Mouse (Mus musculus): Measurements from ENCODE around the gene Bzw1. TPM values are rescaled to one million over a fixed set of nuclear protein-coding genes. Genes with fewer than 3 reads are reported as not detected.

Gene Bzw1
- polyA plus RNA-seq, 1 experiment from 2014 or later: 375 TPM

DNA sequence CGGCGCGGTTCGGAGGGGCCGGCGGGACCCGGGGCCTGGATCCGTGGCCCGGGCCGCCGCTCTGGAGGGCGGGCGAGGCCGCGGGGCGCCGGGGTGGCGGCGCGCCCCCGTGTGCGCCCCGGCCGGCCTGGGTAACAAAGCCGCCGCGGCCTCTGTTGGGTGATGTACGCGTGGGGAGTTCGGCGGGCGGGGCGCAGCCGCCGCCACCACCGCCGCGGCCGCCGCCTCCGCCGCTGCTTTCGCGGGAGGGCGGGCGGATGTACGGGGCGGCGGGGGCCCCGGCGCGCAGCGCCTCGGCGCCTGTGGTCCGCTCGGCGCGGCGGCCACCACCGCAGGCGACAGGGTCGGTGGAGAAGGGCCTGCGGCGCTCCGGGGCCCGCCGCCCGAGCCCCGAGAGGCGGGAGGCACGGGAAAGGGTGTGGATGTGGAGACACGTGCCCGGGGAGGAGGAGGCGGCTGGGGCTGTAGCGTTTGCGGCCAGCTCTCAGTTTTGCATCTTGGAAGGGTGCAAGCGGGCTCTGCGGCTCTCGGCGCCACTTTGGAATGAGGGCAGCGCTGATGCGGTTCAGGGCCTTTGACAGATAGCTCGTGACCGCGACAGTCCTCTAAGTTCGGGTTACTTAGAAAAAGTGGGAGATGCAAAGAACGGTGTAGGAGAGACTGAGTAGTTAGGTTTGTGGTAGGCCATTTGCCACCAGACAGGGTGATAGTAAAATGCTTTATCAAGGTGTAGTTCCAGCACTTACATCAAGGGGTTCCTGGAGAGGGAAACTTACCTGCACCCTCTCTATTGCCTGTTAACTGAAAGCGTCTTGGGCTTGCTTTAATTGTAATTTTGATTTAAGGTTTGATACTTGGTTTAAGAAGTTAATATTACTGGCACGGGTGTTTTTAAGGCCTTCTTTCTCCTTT lies 842 bp downstream of the Bzw1 start:
- Histone ChIP-seq H3K36me3 (ENCODE audit: control insufficient read depth, insufficient read depth) (peaks cover 23% of the 10 kb centered on the region), H3K9me3 (ENCODE audit: control insufficient read depth, low read length) (no peaks in the 10 kb centered on the region), H3K4me3 (replicated peaks; ENCODE audit: low read length) (peak overlapping the region; percentile 83), H3K4me2 (ENCODE audit: low read length) (peak overlapping the region; percentile 70), H3K4me1 (replicated peaks; ENCODE audit: control insufficient read depth, insufficient read depth, low read length) (peaks cover 22% of the 10 kb centered on the region), H3K9ac (replicated peaks; ENCODE audit: low read depth, low read length) (peak overlapping the region; percentile 99), H3K27me3 (replicated peaks; ENCODE audit: control insufficient read depth, insufficient read depth, low read length) (no peaks in the 10 kb centered on the region), H3K27ac (ENCODE audit: low read length) (peak overlapping the region; percentile 99)
- 2% methylated on average over 60 of the region's 90 CpGs for WGBS
- peak; percentile 63 for ATAC-seq

DNA sequence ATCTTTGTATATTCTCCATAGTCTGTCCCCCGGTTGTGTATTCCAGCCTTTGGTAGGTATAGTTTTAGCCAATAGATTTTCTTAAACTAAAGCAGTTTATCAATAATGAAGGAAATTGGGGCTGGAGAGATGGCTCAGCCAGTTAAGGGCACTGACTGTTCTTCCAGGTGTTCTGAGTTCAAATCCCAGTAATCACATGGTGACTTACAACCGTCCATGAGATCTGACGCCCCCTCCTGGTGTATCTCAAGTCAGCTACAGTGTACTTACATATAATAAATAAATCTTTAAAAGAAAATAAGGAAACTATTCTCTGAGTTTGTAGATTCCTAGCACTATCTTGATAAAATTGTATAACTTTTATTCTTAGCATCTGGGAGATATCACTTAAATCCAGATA lies 2.6 kb downstream of the Bzw1 start:
- H3K4me2 ChIP-seq (ENCODE audit: low read length): no peak overlapping the region
- no peaks in the 10 kb centered on the region for H3K9me3 ChIP-seq (ENCODE audit: control insufficient read depth, low read length)
- no peak overlapping the region for H3K27ac ChIP-seq (ENCODE audit: low read length)
- no peak overlapping the region for H3K9ac ChIP-seq (replicated peaks; ENCODE audit: low read depth, low read length)
- peaks cover 25% of the 10 kb centered on the region for H3K36me3 ChIP-seq (ENCODE audit: control insufficient read depth, insufficient read depth)
- peaks cover 22% of the 10 kb centered on the region for H3K4me1 ChIP-seq (replicated peaks; ENCODE audit: control insufficient read depth, insufficient read depth, low read length)
- 95% methylated on average over 3 of the region's 3 CpGs for WGBS
- no peak overlapping the region for H3K4me3 ChIP-seq (replicated peaks; ENCODE audit: low read length)
- ATAC-seq: no peak
- H3K27me3 ChIP-seq (replicated peaks; ENCODE audit: control insufficient read depth, insufficient read depth, low read length): no peaks in the 10 kb centered on the region

DNA sequence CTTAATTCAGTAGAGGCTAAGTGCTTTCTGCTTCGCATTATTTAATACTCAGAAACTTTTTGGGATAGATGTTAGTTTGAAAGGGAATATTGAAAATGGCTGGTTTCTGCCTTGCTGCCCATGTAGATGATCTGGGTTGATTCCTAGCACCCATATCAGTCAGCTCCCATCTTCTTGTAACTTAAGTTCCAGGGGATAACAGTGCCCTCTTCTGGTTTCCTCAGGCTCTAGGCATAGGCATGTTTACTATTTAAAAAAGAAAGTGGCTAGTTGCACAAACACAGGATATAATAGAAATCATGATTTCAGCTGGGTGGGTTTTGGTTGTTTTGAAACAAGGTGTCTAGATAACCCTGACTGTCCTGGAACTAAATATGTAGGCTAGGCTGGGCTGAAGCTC lies 3.5 kb downstream of the Bzw1 start:
- ATAC-seq: no peak
- Histone ChIP-seq H3K9ac (replicated peaks; ENCODE audit: low read depth, low read length) (no peak overlapping the region), H3K4me1 (replicated peaks; ENCODE audit: control insufficient read depth, insufficient read depth, low read length) (peaks cover 22% of the 10 kb centered on the region), H3K9me3 (ENCODE audit: control insufficient read depth, low read length) (no peaks in the 10 kb centered on the region), H3K36me3 (ENCODE audit: control insufficient read depth, insufficient read depth) (peaks cover 29% of the 10 kb centered on the region), H3K27me3 (replicated peaks; ENCODE audit: control insufficient read depth, insufficient read depth, low read length) (no peaks in the 10 kb centered on the region), H3K4me3 (replicated peaks; ENCODE audit: low read length) (no peak overlapping the region), H3K27ac (ENCODE audit: low read length) (no peak overlapping the region), H3K4me2 (ENCODE audit: low read length) (no peak overlapping the region)
- 100% methylated on average over 1 of the region's 1 CpGs for WGBS

DNA sequence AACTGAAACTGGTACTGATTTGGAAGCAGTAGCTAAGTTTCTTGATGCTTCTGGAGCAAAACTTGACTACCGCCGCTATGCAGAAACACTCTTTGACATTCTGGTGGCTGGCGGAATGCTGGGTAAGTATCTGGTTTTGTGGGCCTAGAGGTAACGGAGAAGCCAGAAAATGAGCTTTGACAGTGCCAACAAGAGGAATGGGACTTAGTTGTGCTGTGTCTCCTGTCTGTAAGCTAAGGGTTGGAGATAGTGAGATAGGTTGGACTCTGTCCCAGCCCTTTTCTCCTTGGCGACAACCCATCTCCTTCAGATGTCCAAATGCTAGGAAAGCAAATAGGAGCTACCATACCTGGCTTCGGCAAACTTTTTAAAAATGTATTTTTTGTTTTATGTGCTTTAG lies 5.0 kb downstream of the Bzw1 start:
- Histone ChIP-seq H3K9me3 (ENCODE audit: control insufficient read depth, low read length) (no peaks in the 10 kb centered on the region), H3K4me2 (ENCODE audit: low read length) (no peak overlapping the region), H3K9ac (replicated peaks; ENCODE audit: low read depth, low read length) (no peak overlapping the region), H3K27ac (ENCODE audit: low read length) (no peak overlapping the region), H3K4me1 (replicated peaks; ENCODE audit: control insufficient read depth, insufficient read depth, low read length) (peaks cover 13% of the 10 kb centered on the region), H3K36me3 (ENCODE audit: control insufficient read depth, insufficient read depth) (peaks cover 42% of the 10 kb centered on the region), H3K27me3 (replicated peaks; ENCODE audit: control insufficient read depth, insufficient read depth, low read length) (no peaks in the 10 kb centered on the region), H3K4me3 (replicated peaks; ENCODE audit: low read length) (no peak overlapping the region)
- ATAC-seq: no peak
- WGBS: 93% methylated on average over 6 of the region's 6 CpGs

DNA sequence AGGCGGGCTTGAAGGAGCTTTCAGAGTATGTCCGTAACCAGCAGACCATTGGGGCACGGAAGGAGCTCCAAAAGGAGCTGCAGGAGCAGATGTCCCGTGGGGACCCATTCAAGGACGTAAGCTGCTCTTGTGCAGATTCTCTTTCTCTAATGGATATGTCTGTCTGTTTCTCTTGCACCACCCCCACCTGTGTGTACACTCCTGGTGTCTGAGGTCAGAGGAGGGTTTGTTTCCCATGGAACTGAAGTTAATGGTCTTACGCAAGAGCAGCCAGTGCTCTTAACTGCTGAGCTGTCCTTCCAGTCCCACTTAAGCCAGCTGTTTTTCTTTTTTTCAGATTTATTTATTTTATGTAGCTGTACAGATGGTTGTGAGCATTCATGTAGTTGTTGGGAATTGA lies 8.7 kb downstream of the Bzw1 start:
- no peak for ATAC-seq
- Histone ChIP-seq H3K4me1 (replicated peaks; ENCODE audit: control insufficient read depth, insufficient read depth, low read length) (no peaks in the 10 kb centered on the region), H3K4me3 (replicated peaks; ENCODE audit: low read length) (no peak overlapping the region), H3K27ac (ENCODE audit: low read length) (no peak overlapping the region), H3K9me3 (ENCODE audit: control insufficient read depth, low read length) (no peaks in the 10 kb centered on the region), H3K9ac (replicated peaks; ENCODE audit: low read depth, low read length) (no peak overlapping the region), H3K27me3 (replicated peaks; ENCODE audit: control insufficient read depth, insufficient read depth, low read length) (no peaks in the 10 kb centered on the region), H3K36me3 (ENCODE audit: control insufficient read depth, insufficient read depth) (peaks cover 43% of the 10 kb centered on the region), H3K4me2 (ENCODE audit: low read length) (no peak overlapping the region)
- WGBS: 92% methylated on average over 6 of the region's 6 CpGs

DNA sequence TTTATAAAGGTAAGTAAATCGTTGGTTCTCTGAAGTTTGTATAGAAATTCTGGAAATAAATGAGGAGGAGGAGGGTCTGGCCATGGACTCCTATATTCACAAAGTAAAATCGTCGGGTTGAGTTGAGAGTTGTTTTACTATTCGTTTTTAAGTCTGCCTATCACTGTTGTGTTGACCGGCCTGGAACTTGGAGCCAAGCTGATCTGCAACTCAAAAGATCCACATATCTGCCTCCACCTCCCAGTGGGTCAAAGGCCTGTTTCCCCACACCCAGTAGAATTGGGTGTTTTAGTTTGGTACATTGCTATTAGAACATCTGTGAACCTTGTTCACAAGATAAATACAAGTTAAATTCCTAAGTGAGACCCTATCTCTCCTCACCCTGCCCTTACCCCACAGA lies 11.0 kb downstream of the Bzw1 start:
- Histone ChIP-seq H3K4me3 (replicated peaks; ENCODE audit: low read length) (no peak overlapping the region), H3K27ac (ENCODE audit: low read length) (no peak overlapping the region), H3K36me3 (ENCODE audit: control insufficient read depth, insufficient read depth) (peaks cover 33% of the 10 kb centered on the region), H3K9me3 (ENCODE audit: control insufficient read depth, low read length) (no peaks in the 10 kb centered on the region), H3K4me2 (ENCODE audit: low read length) (no peak overlapping the region), H3K4me1 (replicated peaks; ENCODE audit: control insufficient read depth, insufficient read depth, low read length) (no peaks in the 10 kb centered on the region), H3K9ac (replicated peaks; ENCODE audit: low read depth, low read length) (no peak overlapping the region), H3K27me3 (replicated peaks; ENCODE audit: control insufficient read depth, insufficient read depth, low read length) (no peaks in the 10 kb centered on the region)
- no peak for ATAC-seq
- 94% methylated on average over 5 of the region's 5 CpGs for WGBS

DNA sequence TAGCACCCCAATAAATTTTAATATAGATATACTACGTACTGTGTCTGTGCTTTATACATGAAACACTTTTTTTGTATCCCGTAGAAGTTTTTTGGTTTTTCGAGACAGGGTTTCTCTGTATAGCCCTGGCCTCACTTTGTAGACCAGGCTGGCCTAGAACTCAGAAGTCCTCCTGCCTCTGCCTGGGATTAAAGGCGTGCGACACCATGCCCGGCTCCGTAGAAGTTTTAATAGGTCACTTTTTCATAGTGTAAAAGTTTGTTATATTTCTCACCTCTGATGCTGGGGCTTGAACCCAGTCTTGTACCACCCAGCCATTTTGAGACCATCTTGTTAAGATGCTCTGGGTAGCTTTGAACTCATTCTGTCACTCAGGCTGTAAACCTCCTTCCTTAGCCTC lies 14.6 kb downstream of the Bzw1 start:
- peaks cover 38% of the 10 kb centered on the region for H3K36me3 ChIP-seq (ENCODE audit: control insufficient read depth, insufficient read depth)
- no peaks in the 10 kb centered on the region for H3K4me1 ChIP-seq (replicated peaks; ENCODE audit: control insufficient read depth, insufficient read depth, low read length)
- H3K27ac ChIP-seq (ENCODE audit: low read length): no peak overlapping the region
- no peak overlapping the region for H3K4me3 ChIP-seq (replicated peaks; ENCODE audit: low read length)
- no peaks in the 10 kb centered on the region for H3K9me3 ChIP-seq (ENCODE audit: control insufficient read depth, low read length)
- WGBS: 96% methylated on average over 7 of the region's 7 CpGs
- no peak for ATAC-seq
- H3K9ac ChIP-seq (replicated peaks; ENCODE audit: low read depth, low read length): no peak overlapping the region
- no peaks in the 10 kb centered on the region for H3K27me3 ChIP-seq (replicated peaks; ENCODE audit: control insufficient read depth, insufficient read depth, low read length)
- no peak overlapping the region for H3K4me2 ChIP-seq (ENCODE audit: low read length)

DNA sequence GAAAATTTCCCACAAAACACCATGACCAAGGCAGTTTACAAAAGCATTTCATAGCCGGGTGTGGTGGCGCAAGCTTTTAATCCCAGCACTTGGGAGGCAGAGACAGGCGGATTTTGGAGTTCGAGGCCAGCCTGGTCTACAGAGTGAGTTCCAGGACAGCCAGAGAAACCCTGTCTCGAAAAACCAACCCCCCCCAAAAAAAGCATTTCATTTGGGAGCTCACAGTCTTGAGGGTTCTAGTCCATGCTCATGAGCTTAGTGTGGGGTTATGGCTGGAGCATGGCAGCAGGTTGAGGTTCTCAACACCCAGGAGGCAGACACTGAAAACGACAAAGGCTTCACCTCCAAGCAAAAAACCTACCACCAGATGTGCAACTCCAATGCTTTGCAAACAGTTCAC lies 15.4 kb downstream of the Bzw1 start:
- Histone ChIP-seq H3K36me3 (ENCODE audit: control insufficient read depth, insufficient read depth) (peaks cover 38% of the 10 kb centered on the region), H3K9me3 (ENCODE audit: control insufficient read depth, low read length) (no peaks in the 10 kb centered on the region), H3K4me2 (ENCODE audit: low read length) (no peak overlapping the region), H3K9ac (replicated peaks; ENCODE audit: low read depth, low read length) (no peak overlapping the region), H3K27ac (ENCODE audit: low read length) (no peak overlapping the region), H3K27me3 (replicated peaks; ENCODE audit: control insufficient read depth, insufficient read depth, low read length) (no peaks in the 10 kb centered on the region), H3K4me1 (replicated peaks; ENCODE audit: control insufficient read depth, insufficient read depth, low read length) (no peaks in the 10 kb centered on the region), H3K4me3 (replicated peaks; ENCODE audit: low read length) (no peak overlapping the region)
- no peak for ATAC-seq
- WGBS: 86% methylated on average over 6 of the region's 6 CpGs

DNA sequence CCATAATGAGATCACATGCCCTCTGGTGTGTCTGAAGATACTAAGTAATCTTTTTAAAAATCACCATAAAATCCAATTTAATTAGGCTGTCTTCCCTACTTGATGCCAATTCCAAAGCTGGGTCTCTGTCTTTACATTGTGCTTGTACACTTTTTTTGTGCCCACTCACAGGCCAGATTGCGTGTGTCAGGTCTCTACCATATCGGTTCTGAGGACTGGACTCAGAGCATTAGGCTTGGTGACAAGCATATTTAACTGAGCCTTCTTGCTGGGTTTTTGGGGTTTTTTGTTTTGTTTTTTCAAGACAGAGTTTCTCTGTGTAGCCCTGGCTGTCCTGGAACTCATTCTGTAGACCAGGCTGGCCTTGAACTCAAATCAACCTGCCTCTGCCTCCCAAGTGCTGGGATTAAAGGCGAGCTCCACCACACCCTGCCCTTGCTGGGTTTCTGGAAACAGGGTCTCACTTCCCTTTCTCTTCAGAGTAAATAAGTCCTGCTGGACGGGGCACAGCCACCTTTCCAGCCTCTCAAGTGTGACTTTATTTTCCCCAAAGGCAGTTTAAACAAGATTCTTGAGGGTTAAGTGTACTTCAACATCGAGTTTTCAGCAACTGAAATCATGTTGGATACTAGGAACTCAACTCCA lies 17.0 kb downstream of the Bzw1 start:
- no peaks in the 10 kb centered on the region for H3K27me3 ChIP-seq (replicated peaks; ENCODE audit: control insufficient read depth, insufficient read depth, low read length)
- H3K27ac ChIP-seq (ENCODE audit: low read length): no peak overlapping the region
- no peak overlapping the region for H3K4me3 ChIP-seq (replicated peaks; ENCODE audit: low read length)
- ATAC-seq: no peak
- WGBS: 87% methylated on average over 5 of the region's 5 CpGs
- H3K4me2 ChIP-seq (ENCODE audit: low read length): no peak overlapping the region
- no peaks in the 10 kb centered on the region for H3K4me1 ChIP-seq (replicated peaks; ENCODE audit: control insufficient read depth, insufficient read depth, low read length)
- H3K9ac ChIP-seq (replicated peaks; ENCODE audit: low read depth, low read length): no peak overlapping the region
- H3K36me3 ChIP-seq (ENCODE audit: control insufficient read depth, insufficient read depth): peaks cover 43% of the 10 kb centered on the region
- H3K9me3 ChIP-seq (ENCODE audit: control insufficient read depth, low read length): no peaks in the 10 kb centered on the region

Data from forebrain, embryonic 16.5 days (tissue).